Mouse (Mus musculus): ENCODE data around the gene B4galnt3.

DNA sequence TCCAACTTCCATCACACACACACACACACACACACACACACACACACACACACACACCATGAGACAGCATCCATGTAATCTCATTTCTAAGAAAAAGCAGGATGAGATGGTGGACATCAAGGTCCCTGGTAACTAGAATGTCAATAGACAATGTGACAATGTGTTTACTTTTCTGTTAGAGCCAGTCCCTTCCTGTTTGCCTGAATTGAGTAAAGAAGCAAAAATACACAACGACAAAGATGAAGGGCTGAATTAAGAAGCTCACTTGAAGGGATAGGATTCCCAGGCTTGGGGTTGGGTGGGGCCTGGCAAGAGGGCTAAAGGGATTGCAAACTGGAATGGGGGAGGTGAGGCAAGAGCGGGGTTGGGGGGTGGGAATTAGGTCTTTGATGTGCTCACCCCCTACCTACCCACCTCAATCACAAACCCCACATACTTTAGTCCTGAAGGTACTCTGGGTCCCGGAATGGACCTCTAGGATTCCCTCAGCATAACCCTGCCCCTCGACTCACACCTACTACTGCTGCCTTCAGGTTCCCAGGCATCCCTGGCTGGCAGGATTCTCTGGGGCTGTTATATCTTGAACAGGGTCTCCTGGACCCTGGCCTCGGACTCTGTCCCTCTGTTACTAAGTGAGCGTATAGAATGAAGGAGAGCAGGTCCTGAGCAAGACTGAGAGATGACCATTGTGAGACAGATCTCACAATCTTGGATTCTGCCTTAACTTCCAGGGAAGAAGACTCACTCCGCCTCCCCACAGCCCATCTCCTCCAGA lies 102.8 kb downstream of the B4galnt3 start:
- TF ChIP-seq CTCF (IDR thresholded peaks at IDR 0.05; ENCODE audit: borderline replicate concordance, insufficient read depth, low read depth, low read length), result no peak
- TF ChIP-seq POLR2A (IDR thresholded peaks at IDR 0.05; ENCODE audit: borderline replicate concordance, insufficient read depth, low read length), result no peak

All from cerebellum, adult 2 months (tissue).